Mouse (Mus musculus) embryo, embryonic 11.5 days (tissue): ENCODE measurements around the gene Dhrs3.

Experiments used
- DNase-seq: peaks from one replicate; pipeline ENCODE4 v3.0.0-alpha.2; 2012; ENCODE audit warnings: low read depth, low spot score

The Dhrs3 gene

GRCm38 (mm10) chr4:144972948-144973720, 80.5 kb downstream of the Dhrs3 start:
- DNase-seq = no peak

GRCm38 (mm10) chr4:144974458-144974857, 81.8 kb downstream of the Dhrs3 start:
- DNase-seq = no peak

DNA sequence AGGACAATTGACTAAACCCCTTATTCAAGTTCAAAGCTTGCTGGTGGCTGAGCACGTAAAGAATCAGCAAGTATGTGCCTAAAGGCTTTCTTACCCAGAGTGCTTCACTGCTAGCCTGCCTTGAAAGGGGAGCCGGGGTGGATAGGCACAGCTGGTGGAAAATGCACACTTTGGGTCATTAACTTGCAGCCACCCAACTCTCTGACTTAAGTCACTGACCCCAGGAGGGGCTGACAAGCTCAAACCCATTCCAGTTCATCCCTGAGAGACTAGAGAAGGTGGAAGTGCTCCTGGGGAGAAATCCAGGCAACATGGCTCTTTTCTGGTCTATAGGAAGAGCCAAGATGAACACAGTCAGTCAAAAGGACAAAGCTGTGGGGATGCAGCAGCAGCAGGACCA, 82.9 kb downstream of the Dhrs3 start:
- DNase-seq = no peak

DNA sequence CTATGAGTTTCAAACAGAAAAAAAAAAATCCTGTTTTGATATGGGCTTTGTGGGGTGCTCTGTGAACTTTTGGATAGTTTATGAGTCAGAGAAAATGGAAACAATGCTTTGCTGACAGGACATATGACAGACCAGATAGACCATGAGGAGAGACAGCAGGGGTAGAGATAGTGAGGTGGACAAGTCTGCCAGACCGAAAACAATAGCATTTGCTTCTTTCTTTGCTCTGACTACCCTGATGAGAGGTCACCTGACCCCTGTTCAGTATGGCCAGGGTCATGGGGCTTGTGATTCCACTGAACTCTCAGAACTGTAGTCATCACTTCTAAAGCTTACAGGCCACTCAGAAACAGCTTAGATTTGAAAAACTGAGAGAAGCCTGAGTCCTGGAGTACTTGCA, 84.4 kb downstream of the Dhrs3 start:
- no peak for DNase-seq
